Mouse (Mus musculus) spleen, adult 2 months (tissue): Measurements from ENCODE around the gene Stx6. TPM values are rescaled to one million over a fixed set of nuclear protein-coding genes. Genes with fewer than 3 reads are reported as not detected.
"Not testable (repeated sequence)": the region's sequence is repeated elsewhere in the genome, so short reads cannot be mapped to it uniquely, and the experiment has no call there.

Experiments
- DNase-seq, 2 experiments: peaks; one replicate each; pipeline versions ENCODE4 v3.0.0 to v3.0.0-alpha.2; 2012 to 2021; ENCODE audit warnings: low spot score in 2 of 2, low read depth in 1 of 2
- H3K27ac ChIP-seq: fragments of 200-500 bp; 2 replicates; pipeline ENCODE4 v1.5.1; 2012; ENCODE audit warnings: low read length, inconsistent platforms; ENCODE audit not compliant: insufficient read depth
- H3K27me3 ChIP-seq: fragments of 200-500 bp; 2 replicates; pipeline ENCODE4 v1.6.1; 2012; ENCODE audit warnings: mild to moderate bottlenecking, moderate library complexity, low read length, inconsistent platforms; ENCODE audit not compliant: control insufficient read depth, insufficient read depth
- H3K36me3 ChIP-seq: fragments of 200-500 bp; 2 replicates; pipeline ENCODE4 v1.6.1; 2012; ENCODE audit warnings: mild to moderate bottlenecking, low read length, inconsistent platforms; ENCODE audit not compliant: control insufficient read depth, insufficient read depth
- H3K4me1 ChIP-seq: fragments of 200-500 bp; 2 replicates; pipeline ENCODE4 v1.6.1; 2011; ENCODE audit warnings: inconsistent platforms; ENCODE audit not compliant: control insufficient read depth, insufficient read depth, insufficient read length
- H3K4me3 ChIP-seq: fragments of 200-500 bp; 2 replicates; pipeline ENCODE4 v1.5.1; 2011; ENCODE audit warnings: mild to moderate bottlenecking, inconsistent platforms; ENCODE audit not compliant: insufficient read depth, insufficient read length; ENCODE audit errors: extremely low read depth
- CTCF ChIP-seq: fragments of 200-500 bp; IDR thresholded peaks from 2 replicates; pipeline ENCODE4 v1.5.1; 2011; ENCODE audit warnings: mild to moderate bottlenecking, inconsistent platforms; ENCODE audit not compliant: insufficient read depth, insufficient read length, insufficient replicate concordance; ENCODE audit errors: extremely low read depth
- POLR2A ChIP-seq: fragments of 200-500 bp; IDR thresholded peaks from 2 replicates; pipeline ENCODE4 v1.6.1; 2011; ENCODE audit warnings: low read depth, low read length, inconsistent platforms
- WGBS: fragments of 180-500 bp; shearing (Covaris S2); methylation state at CpG from one replicate; pipeline ENCODE4 v1.1.7; 2018; 5-methylcytosine and 5-hydroxymethylcytosine counted together
- polyA plus RNA-seq: library from polyadenylated mRNA; depleted of rRNA; stranded (reverse); fragments of >200 nt; gene quantifications from 2 replicates; pipeline ENCODE4 v1.2.3, GENCODE M21; 2012

Gene Stx6
- polyA plus RNA-seq, 1 experiment: 35.0 TPM

- DNase-seq: no peak
- 61% methylated on average over 4 of the region's 4 CpGs for WGBS
- Histone ChIP-seq H3K27me3 (no peaks in the 10 kb centered on the region), H3K4me1 (no peaks in the 10 kb centered on the region), H3K36me3 (no peaks in the 10 kb centered on the region), H3K4me3 (no peak overlapping the region), H3K27ac (no peak overlapping the region)
- TF ChIP-seq POLR2A (no peak), CTCF (no peak)
Measured at GRCm38 (mm10) chr1:155153906-155154305, 4.6 kb upstream of the Stx6 start.

- Histone ChIP-seq H3K4me3 (peak overlapping the region; percentile 83), H3K4me1 (no peaks in the 10 kb centered on the region; the same call in 1 of the 2 replicates), H3K27me3 (no peaks in the 10 kb centered on the region), H3K36me3 (no peaks in the 10 kb centered on the region), H3K27ac (peak overlapping the region; percentile 64)
- under 1% methylated on average over 44 of the region's 46 CpGs for WGBS
- TF ChIP-seq CTCF (no peak), POLR2A (no peak)
- peak in 1 of 2 experiments; percentile 26 for DNase-seq
Measured at GRCm38 (mm10) chr1:155158970-155159484, 512 bp downstream of the Stx6 start.

GRCm38 (mm10) chr1:155167453-155167852, 8.9 kb downstream of the Stx6 start:
- 69% methylated on average over 3 of the region's 3 CpGs for WGBS
- H3K36me3 ChIP-seq: no peaks in the 10 kb centered on the region
- no peaks in the 10 kb centered on the region; the same call in 1 of the 2 replicates for H3K4me1 ChIP-seq
- H3K27ac ChIP-seq: no peak overlapping the region
- no peak for TF ChIP-seq CTCF
- no peak for TF ChIP-seq POLR2A
- DNase-seq: no peak
- no peaks in the 10 kb centered on the region for H3K27me3 ChIP-seq
- H3K4me3 ChIP-seq: no peak overlapping the region

- no peak overlapping the region for H3K27ac ChIP-seq
- no peaks in the 10 kb centered on the region for H3K36me3 ChIP-seq
- no peak overlapping the region for H3K4me3 ChIP-seq
- no peaks in the 10 kb centered on the region for H3K27me3 ChIP-seq
- no peaks in the 10 kb centered on the region for H3K4me1 ChIP-seq
- DNase-seq: no peak
- no peak for TF ChIP-seq CTCF
- no peak for TF ChIP-seq POLR2A
Measured at GRCm38 (mm10) chr1:155169935-155170334, 11.4 kb downstream of the Stx6 start.

- Histone ChIP-seq H3K36me3 (peaks cover 6% of the 10 kb centered on the region; the same call in 1 of the 2 replicates), H3K27me3 (no peaks in the 10 kb centered on the region), H3K4me3 (no peak overlapping the region), H3K27ac (no peak overlapping the region), H3K4me1 (no peaks in the 10 kb centered on the region)
- TF ChIP-seq POLR2A: no peak
- TF ChIP-seq CTCF: no peak
- WGBS: 92% methylated on average over 3 of the region's 3 CpGs
- no peak for DNase-seq
Measured at GRCm38 (mm10) chr1:155172895-155173643, 14.6 kb downstream of the Stx6 start.

- H3K27ac ChIP-seq, H3K4me1 ChIP-seq, H3K27me3 ChIP-seq, H3K36me3 ChIP-seq, H3K4me3 ChIP-seq, DNase-seq: not testable (repeated sequence)
- WGBS: 52% methylated on average over 1 of the region's 1 CpGs
Measured at GRCm38 (mm10) chr1:155173644-155174016, 15.1 kb downstream of the Stx6 start.

- Histone ChIP-seq H3K36me3 (peaks cover 8% of the 10 kb centered on the region), H3K27ac (no peak overlapping the region), H3K4me1 (no peaks in the 10 kb centered on the region), H3K4me3 (no peak overlapping the region), H3K27me3 (no peaks in the 10 kb centered on the region)
- no peak for DNase-seq
- TF ChIP-seq POLR2A (no peak), CTCF (no peak)
- 56% methylated on average over 1 of the region's 1 CpGs for WGBS
Measured at GRCm38 (mm10) chr1:155174424-155174823, 15.9 kb downstream of the Stx6 start.
